Comparison of ENCODE assay signal across 18 mouse cellular contexts in genomic region chr10:37739024-37739423, GRCm38 (mm10).
DNase-seq lines count a peak whose midpoint lies in the region; ATAC-seq and TF ChIP-seq lines count a peak whose summit lies in the region.
"Had no signal": no experiment of that assay in that cellular context is flagged by ENCODE, and none has a peak within 500 bp of the region (broad histone marks: within the 10 kb centered on the region; RNA-seq: fewer than 3 reads in every experiment).

No protein-coding gene starts in this region.

- TF ChIP-seq POLR2A in lung, adult 2 months (IDR thresholded peaks at IDR 0.05; ENCODE audit: borderline replicate concordance, extremely low read depth, low read depth, low read length) = no peak
- no peak for TF ChIP-seq POLR2A in kidney, adult 2 months (IDR thresholded peaks at IDR 0.05; ENCODE audit: low read depth, low read length)

- H3K9ac ChIP-seq in heart, embryonic 14.5 days (ENCODE audit: low read length) = no peak overlapping the region
- H3K9ac ChIP-seq in lung, embryonic 15.5 days = no peak overlapping the region
- H3K9ac ChIP-seq: forebrain, postnatal 0 days; hindbrain, embryonic 12.5 days; intestine, embryonic 15.5 days; limb, embryonic 12.5 days; liver, embryonic 15.5 days had no signal

- TF ChIP-seq CTCF in lung, adult 2 months (IDR thresholded peaks at IDR 0.05; ENCODE audit: insufficient read depth, low read length) = no peak
- TF ChIP-seq CTCF in kidney, adult 2 months (conservative IDR thresholded peaks at IDR 0.05; ENCODE audit: insufficient read depth, insufficient read length, low read depth, low read length) = no peak

- peak; percentile 43; the same call in 1 of the 2 replicates for ATAC-seq in heart, embryonic 14.5 days (ENCODE audit: insufficient number of reproducible peaks, insufficient read depth, low FRiP score, low read depth)
- peak; percentile 57; the same call in 1 of the 2 replicates for ATAC-seq in lung, embryonic 15.5 days (ENCODE audit: borderline replicate concordance, extremely low read depth, low FRiP score, low TSS enrichment)
- ATAC-seq: forebrain, postnatal 0 days; intestine, embryonic 15.5 days had no signal

- DNase-seq in heart, adult 18-20 months = no peak
- DNase-seq in lung, adult 2 months = no peak
- DNase-seq in kidney, adult 2 months = peak; percentile 65
- DNase-seq in kidney, postnatal 25 days = peak; percentile 49 to 60
- no peak for DNase-seq in embryo, embryonic 9.5 days (ENCODE audit: extremely low spot score)
- DNase-seq in spleen, postnatal 36 days (ENCODE audit: low spot score in 2 of 2) = no peak
- DNase-seq: cerebellum, adult 8-10 months; embryo, embryonic 11 days; forebrain, postnatal 0 days; gastrocnemius, postnatal 36 days; thymus, adult 2 months had no signal

- H3K4me3 ChIP-seq in heart, embryonic 14.5 days (ENCODE audit: control insufficient read depth in 1 of 2, insufficient read depth in 1 of 2, low read depth in 1 of 2, low read length in 2 of 2) = no peak overlapping the region
- no peak overlapping the region for H3K4me3 ChIP-seq in lung, embryonic 15.5 days
- no peak overlapping the region for H3K4me3 ChIP-seq in lung, adult 2 months (replicated peaks; ENCODE audit: extremely low read depth, low read depth, low read length)
- no peak overlapping the region for H3K4me3 ChIP-seq in kidney, adult 2 months (ENCODE audit: insufficient read depth, low read depth, low read length)
- H3K4me3 ChIP-seq: erythroblast, embryonic 14.5 days; hindbrain, embryonic 12.5 days; intestine, embryonic 15.5 days; limb, embryonic 12.5 days; liver, embryonic 15.5 days had no signal

- H3K27me3 ChIP-seq in heart, embryonic 14.5 days (ENCODE audit: control insufficient read depth, insufficient read depth, low read length) = no peaks in the 10 kb centered on the region
- H3K27me3 ChIP-seq in lung, embryonic 15.5 days = no peaks in the 10 kb centered on the region
- no peaks in the 10 kb centered on the region for H3K27me3 ChIP-seq in kidney, adult 2 months (replicated peaks; ENCODE audit: control insufficient read depth, insufficient read depth, low read length)
- H3K27me3 ChIP-seq: hindbrain, embryonic 12.5 days; intestine, embryonic 15.5 days; limb, embryonic 12.5 days; liver, embryonic 15.5 days had no signal

- WGBS in heart, embryonic 14.5 days = 29% methylated on average over 2 of the region's 2 CpGs
- WGBS in lung, embryonic 15.5 days = 20% methylated on average over 2 of the region's 2 CpGs
- WGBS in lung, adult 2 months = 41% methylated on average over 2 of the region's 2 CpGs
- WGBS in kidney, adult 2 months = 73% methylated on average over 2 of the region's 2 CpGs

- H3K4me1 ChIP-seq in heart, embryonic 14.5 days (ENCODE audit: control insufficient read depth in 2 of 2, insufficient read depth in 2 of 2, low read length in 2 of 2) = no peaks in the 10 kb centered on the region
- H3K4me1 ChIP-seq in lung, embryonic 15.5 days = no peaks in the 10 kb centered on the region
- peaks cover 2% of the 10 kb centered on the region; the same call in 1 of the 2 replicates for H3K4me1 ChIP-seq in lung, adult 2 months (ENCODE audit: control insufficient read depth, insufficient read depth, low read length)
- no peaks in the 10 kb centered on the region for H3K4me1 ChIP-seq in kidney, adult 2 months (ENCODE audit: control insufficient read depth, insufficient read depth, low read length)
- H3K4me1 ChIP-seq: hindbrain, embryonic 12.5 days; intestine, embryonic 15.5 days; limb, embryonic 12.5 days; liver, embryonic 15.5 days had no signal

- H3K4me2 ChIP-seq in heart, embryonic 14.5 days (ENCODE audit: low read length) = no peak overlapping the region
- no peak overlapping the region for H3K4me2 ChIP-seq in lung, embryonic 15.5 days
- H3K4me2 ChIP-seq: hindbrain, embryonic 12.5 days; intestine, embryonic 15.5 days; limb, embryonic 12.5 days; liver, embryonic 15.5 days had no signal

- no peaks in the 10 kb centered on the region for H3K9me3 ChIP-seq in heart, embryonic 14.5 days (ENCODE audit: control insufficient read depth, low read length)
- H3K9me3 ChIP-seq in lung, embryonic 15.5 days = no peaks in the 10 kb centered on the region
- H3K9me3 ChIP-seq: hindbrain, embryonic 12.5 days; intestine, embryonic 15.5 days; liver, embryonic 15.5 days had no signal

- H3K36me3 ChIP-seq in heart, embryonic 14.5 days (ENCODE audit: control insufficient read depth, insufficient read depth, low read length) = no peaks in the 10 kb centered on the region
- no peaks in the 10 kb centered on the region for H3K36me3 ChIP-seq in lung, embryonic 15.5 days
- H3K36me3 ChIP-seq in kidney, adult 2 months (ENCODE audit: control insufficient read depth, insufficient read depth, low read length) = no peaks in the 10 kb centered on the region
- H3K36me3 ChIP-seq: hindbrain, embryonic 12.5 days; intestine, embryonic 15.5 days; limb, embryonic 12.5 days; liver, embryonic 15.5 days had no signal

- H3K27ac ChIP-seq in heart, embryonic 14.5 days (replicated peaks in 1 of 2; ENCODE audit: control insufficient read depth in 1 of 2, insufficient read depth in 1 of 2, low read depth in 2 of 2, low read length in 2 of 2) = no peak overlapping the region
- no peak overlapping the region for H3K27ac ChIP-seq in lung, embryonic 15.5 days
- no peak overlapping the region for H3K27ac ChIP-seq in kidney, adult 2 months (ENCODE audit: insufficient read depth, low read depth, low read length)
- H3K27ac ChIP-seq: hindbrain, embryonic 12.5 days; intestine, embryonic 15.5 days; limb, embryonic 12.5 days; liver, embryonic 15.5 days had no signal

Comparison
In these comparisons a context has a peak if more than half of its experiments do, and no peak if none do; other contexts are left out.
1. DNase-seq: peak in kidney, adult 2 months (single experiment) and kidney, postnatal 25 days (2 of 2); none in heart, adult 18-20 months (0 of 2), lung, adult 2 months (single experiment), embryo, embryonic 9.5 days (single experiment) and spleen, postnatal 36 days (0 of 2).